Mouse (Mus musculus) erythroblast, adult 5-6 weeks (primary cell): ENCODE measurements around the gene Med13l. TPM values are rescaled to one million over a fixed set of nuclear protein-coding genes. Genes with fewer than 3 reads are reported as not detected.
A peak's percentile ranks its signal among the peaks of the same experiment; 100 is the strongest.

Experiments used
- ATAC-seq: replicated peaks from 2 replicates; pipeline ENCODE4 v1.8.0; 2016; ENCODE audit warnings: moderate number of reproducible peaks, mild to moderate bottlenecking, moderate TSS enrichment, inconsistent platforms; ENCODE audit not compliant: poor library complexity, low FRiP score, severe bottlenecking
- total RNA-seq, 2 experiments: library from RNA; stranded (forward) in 1 of 2; stranded (reverse) in 1 of 2; fragments of 150-400 nt in 1 of 2; fragments of 200-764, 138-1000 nt in 1 of 2; gene quantifications; 2 replicates each; pipeline versions ENCODE4 v1.2.3 to v1.2.4; 2015 to 2017; ENCODE audit warnings: low replicate concordance in 2 of 2

Gene Med13l
- 49.2 and 56.6 TPM in 2 replicates for total RNA-seq (2015; ENCODE audit: low replicate concordance)
- total RNA-seq (2017; ENCODE audit: low replicate concordance): 82.2 and 99.3 TPM in 2 replicates

DNA sequence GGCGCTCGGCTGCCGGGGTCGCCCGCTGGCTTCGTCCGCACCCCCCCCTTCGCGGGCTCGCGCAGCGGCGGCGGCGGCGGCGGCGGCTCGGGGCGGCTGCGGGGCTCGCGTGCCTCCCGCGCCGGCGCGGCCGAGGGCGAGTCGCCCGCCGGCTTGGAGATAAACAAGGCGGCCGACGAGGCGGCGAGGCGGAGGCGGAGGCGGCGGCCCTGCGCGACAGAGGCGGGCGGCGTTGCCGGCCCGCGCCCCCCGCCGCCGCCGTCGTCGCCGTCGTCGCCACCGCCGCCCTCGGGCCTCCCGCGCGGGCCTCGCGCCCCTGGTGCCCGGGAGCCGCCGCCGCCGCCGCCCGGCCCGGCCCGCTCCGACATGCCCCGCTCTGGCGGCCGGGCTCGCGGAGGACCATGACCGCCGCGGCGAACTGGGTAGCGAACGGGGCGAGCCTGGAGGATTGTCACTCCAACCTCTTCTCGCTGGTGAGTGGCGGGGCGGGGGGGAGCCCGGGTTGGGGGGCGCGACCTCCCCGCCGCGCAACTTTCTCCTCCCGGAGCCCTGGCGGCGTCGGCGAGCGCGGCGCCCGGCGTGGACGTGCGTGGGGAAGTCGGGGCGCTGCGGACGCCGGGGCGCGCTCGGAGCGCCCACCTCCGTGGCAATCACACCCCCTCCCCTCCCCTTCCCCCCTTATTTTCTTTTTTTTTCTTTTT lies at the start of gene Med13l:
Gene Med13l, plus strand, starts transcription at position 295 of the 701 bp plus-strand sequence.
- ATAC-seq: peak; percentile 31; the same call in 1 of the 2 replicates

DNA sequence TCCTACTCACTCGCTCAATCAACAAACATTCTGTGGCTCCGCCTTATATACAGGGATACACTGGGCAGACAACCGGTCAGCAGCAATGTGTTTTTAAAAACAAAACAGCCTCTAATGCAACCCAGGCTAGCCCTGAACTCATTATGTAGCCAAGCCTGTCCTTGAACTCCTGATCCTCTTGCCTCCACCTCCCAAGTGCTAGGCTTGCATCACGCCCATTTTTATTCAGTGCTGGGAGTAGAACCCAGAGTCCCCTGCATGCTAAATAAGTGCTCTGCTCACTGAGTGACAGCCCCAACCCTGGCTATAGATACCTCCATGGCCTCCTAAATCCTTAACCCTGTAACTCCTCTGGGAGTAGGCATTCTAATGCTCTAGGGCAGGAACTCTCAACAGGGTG lies 49.5 kb upstream of the Med13l start:
- no peak for ATAC-seq

- no peak for ATAC-seq
Observed at GRCm38 (mm10) chr5:118513005-118513404, 47.5 kb upstream of the Med13l start.

- no peak for ATAC-seq
Observed at GRCm38 (mm10) chr5:118513629-118514526, 46.6 kb upstream of the Med13l start.

DNA sequence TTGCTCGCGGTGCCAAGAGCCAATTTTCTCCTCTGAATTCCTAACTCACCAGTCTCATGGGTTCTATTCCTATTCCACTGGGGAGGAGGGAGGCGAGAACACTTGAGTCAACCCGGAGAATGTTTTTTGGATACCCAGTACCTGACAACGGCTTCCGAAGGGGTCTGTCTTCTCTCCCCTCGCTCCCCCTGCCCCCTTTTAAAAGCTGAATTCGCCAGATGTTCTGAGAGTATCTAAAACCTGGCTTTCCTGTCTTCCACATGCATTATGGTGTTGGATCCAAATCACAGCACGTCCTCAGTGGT lies 46.0 kb upstream of the Med13l start:
- ATAC-seq: no peak

GRCm38 (mm10) chr5:118514842-118515241 lies 45.6 kb upstream of the Med13l start:
- ATAC-seq: no peak

- ATAC-seq: no peak
Observed at GRCm38 (mm10) chr5:118515280-118515721, 45.2 kb upstream of the Med13l start.

- no peak for ATAC-seq
Observed at GRCm38 (mm10) chr5:118516066-118516465, 44.4 kb upstream of the Med13l start.

GRCm38 (mm10) chr5:118516470-118516869 lies 44.0 kb upstream of the Med13l start:
- no peak for ATAC-seq

- ATAC-seq: no peak
Observed at GRCm38 (mm10) chr5:118520457-118520856, 40.0 kb upstream of the Med13l start.

GRCm38 (mm10) chr5:118524400-118524799 lies 36.1 kb upstream of the Med13l start:
- ATAC-seq: no peak

GRCm38 (mm10) chr5:118525634-118526033 lies 34.8 kb upstream of the Med13l start:
- no peak for ATAC-seq

GRCm38 (mm10) chr5:118526504-118526903 lies 34.0 kb upstream of the Med13l start:
- no peak for ATAC-seq

- no peak for ATAC-seq
Observed at GRCm38 (mm10) chr5:118529241-118529640, 31.2 kb upstream of the Med13l start.

DNA sequence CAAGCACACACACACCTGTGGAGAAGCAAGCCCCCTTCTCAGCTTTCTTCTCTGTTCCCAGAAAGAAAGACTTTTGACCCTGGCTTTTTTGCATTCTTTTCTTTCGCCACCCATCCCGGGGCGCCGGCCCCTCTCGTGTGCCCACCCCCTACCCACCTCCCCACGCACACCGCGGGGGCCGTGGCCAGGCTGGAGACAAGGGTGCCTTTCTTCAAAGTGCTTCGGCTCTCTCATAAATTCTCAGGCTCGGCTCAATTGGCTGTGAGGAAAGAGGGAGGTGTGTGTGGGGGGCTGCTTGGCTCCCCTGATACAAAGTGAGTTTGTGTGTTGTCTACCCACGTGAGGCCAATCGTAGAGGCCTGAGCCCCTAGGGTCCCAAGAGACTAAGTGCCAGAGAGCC lies 28.4 kb upstream of the Med13l start:
- ATAC-seq: no peak

- ATAC-seq: no peak
Observed at GRCm38 (mm10) chr5:118532659-118533058, 27.8 kb upstream of the Med13l start.

- no peak for ATAC-seq
Observed at GRCm38 (mm10) chr5:118534407-118534921, 26.0 kb upstream of the Med13l start.

GRCm38 (mm10) chr5:118535130-118535529 lies 25.3 kb upstream of the Med13l start:
- ATAC-seq: no peak

DNA sequence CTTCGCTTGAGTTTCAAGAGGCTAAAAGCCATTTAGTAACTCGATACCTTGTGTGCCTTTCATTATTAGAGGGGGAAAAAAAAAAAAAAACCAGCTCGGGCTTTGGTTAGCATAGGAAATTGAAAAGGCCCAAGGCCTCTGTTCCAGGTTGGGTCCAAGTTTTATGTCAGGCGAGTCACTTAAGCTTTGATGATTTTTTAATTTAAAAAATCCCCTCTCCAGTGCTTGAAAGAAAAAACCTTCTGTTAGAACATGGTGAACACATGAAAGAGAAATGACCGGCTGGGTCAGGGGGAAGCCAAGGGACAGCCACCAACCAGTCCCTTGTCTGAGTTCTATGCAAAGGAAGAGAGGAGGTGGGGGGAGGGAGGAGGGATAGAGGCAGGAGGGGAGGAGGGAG lies 22.0 kb upstream of the Med13l start:
- no peak for ATAC-seq

DNA sequence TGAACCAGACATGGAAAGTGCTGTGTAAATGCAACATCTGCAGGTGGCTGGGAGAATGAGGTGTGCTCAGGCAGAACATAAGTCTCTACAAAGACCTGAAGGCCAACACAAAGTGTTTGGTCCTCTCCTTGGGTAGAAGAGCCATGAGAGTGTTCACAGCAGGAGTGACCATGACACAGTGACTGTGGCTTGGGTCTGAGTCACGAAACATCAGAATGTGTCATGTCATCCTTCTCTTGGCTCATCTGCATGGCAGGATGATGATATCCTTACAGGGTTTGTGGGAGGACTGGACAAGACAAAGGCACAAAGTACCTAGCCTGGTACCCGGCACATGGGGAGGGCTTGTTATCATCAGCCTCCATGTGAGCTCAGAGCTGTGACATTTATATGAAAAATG lies 16.7 kb upstream of the Med13l start:
- 0 out of 2 replicates have a peak, but pooled peaks have one; percentile 48 for ATAC-seq

GRCm38 (mm10) chr5:118550493-118550892 lies 10.0 kb upstream of the Med13l start:
- ATAC-seq: no peak
